20 mouse cellular contexts compared by ENCODE assay signal in the genomic region with DNA sequence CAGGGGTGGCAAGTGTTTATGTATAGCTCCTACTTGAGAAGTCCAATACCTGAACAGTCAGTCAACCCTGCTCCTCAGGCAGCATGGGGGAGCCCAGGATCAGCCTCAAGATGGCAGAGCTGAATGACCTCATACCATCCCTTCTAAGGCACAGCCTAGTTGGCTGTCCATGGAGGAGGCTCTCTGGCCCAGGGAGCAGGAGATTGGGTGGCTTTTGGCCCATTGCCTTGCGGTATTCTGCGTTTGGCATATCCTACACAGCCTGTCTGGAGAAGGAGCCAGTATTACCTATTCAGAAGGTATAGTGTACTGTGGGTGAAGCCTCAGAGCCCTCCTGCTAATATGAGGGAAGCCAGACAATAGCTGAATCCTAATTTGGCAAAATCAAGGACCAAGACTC. TPM values are rescaled to one million over a fixed set of nuclear protein-coding genes. Genes with fewer than 3 reads are reported as not detected.
DNase-seq lines count a peak whose midpoint lies in the region; ATAC-seq and TF ChIP-seq lines count a peak whose summit lies in the region.
"Had no signal": no experiment of that assay in that cellular context is flagged by ENCODE, and none has a peak within 500 bp of the region (broad histone marks: within the 10 kb centered on the region; RNA-seq: fewer than 3 reads in every experiment).

No protein-coding gene starts in this region.

- H3K9ac ChIP-seq in lung, postnatal 0 days (replicated peaks; ENCODE audit: low read depth) = no peak overlapping the region
- H3K9ac ChIP-seq in liver, embryonic 16.5 days (ENCODE audit: low read depth, low read length) = no peak overlapping the region
- H3K9ac ChIP-seq: forebrain, embryonic 13.5 days; forebrain, postnatal 0 days; hindbrain, embryonic 13.5 days had no signal

- no peaks in the 10 kb centered on the region for H3K9me3 ChIP-seq in lung, postnatal 0 days (ENCODE audit: low read length)
- no peaks in the 10 kb centered on the region for H3K9me3 ChIP-seq in liver, embryonic 16.5 days (replicated peaks; ENCODE audit: control insufficient read depth, low read length)
- H3K9me3 ChIP-seq: embryonic facial prominence, embryonic 10.5 days; forebrain, embryonic 13.5 days; heart, embryonic 10.5 days; hindbrain, embryonic 13.5 days had no signal

- H3K4me2 ChIP-seq in lung, postnatal 0 days (replicated peaks; ENCODE audit: low read depth, low read length) = no peak overlapping the region
- no peak overlapping the region for H3K4me2 ChIP-seq in liver, embryonic 16.5 days (ENCODE audit: low read depth, low read length)
- H3K4me2 ChIP-seq: forebrain, embryonic 13.5 days; hindbrain, embryonic 13.5 days had no signal

- no peak overlapping the region for H3K27ac ChIP-seq in lung, postnatal 0 days (ENCODE audit: low read length)
- H3K27ac ChIP-seq in liver, embryonic 16.5 days (ENCODE audit: low read length) = peak overlapping the region; percentile 98
- H3K27ac ChIP-seq: embryonic facial prominence, embryonic 10.5 days; forebrain, embryonic 13.5 days; hindbrain, postnatal 0 days had no signal

- no peak for TF ChIP-seq CTCF in lung, postnatal 0 days (IDR thresholded peaks at IDR 0.05)

- H3K27me3 ChIP-seq in lung, postnatal 0 days (replicated peaks; ENCODE audit: insufficient read depth, low read length) = no peaks in the 10 kb centered on the region
- H3K27me3 ChIP-seq in liver, embryonic 16.5 days (ENCODE audit: control insufficient read depth, insufficient read depth, low read depth, low read length) = no peaks in the 10 kb centered on the region
- H3K27me3 ChIP-seq: CH12.LX; forebrain, embryonic 13.5 days; hindbrain, embryonic 13.5 days; Patski had no signal

- peak; percentile 67 for ATAC-seq in lung, postnatal 0 days
- ATAC-seq in liver, embryonic 16.5 days (ENCODE audit: low read depth) = no peak
- ATAC-seq: activated CD4-positive, CD25-positive, alpha-beta regulatory T cell, adult 4 months; forebrain, embryonic 13.5 days; forebrain, postnatal 0 days; hindbrain, postnatal 0 days; Patski had no signal

- peaks cover 30% of the 10 kb centered on the region; the same call in 1 of the 2 replicates for H3K36me3 ChIP-seq in lung, postnatal 0 days (ENCODE audit: insufficient read depth, low read length)
- peaks cover 27% of the 10 kb centered on the region for H3K36me3 ChIP-seq in liver, embryonic 16.5 days (ENCODE audit: control insufficient read depth, insufficient read depth)

- DNase-seq in cerebellum, adult 9-10 months = peak; percentile 45
- DNase-seq in cerebellum, postnatal 14 days = no peak
- DNase-seq in lung, postnatal 0 days (ENCODE audit: low spot score) = no peak
- DNase-seq in lung, postnatal 36 days = no peak
- no peak for DNase-seq in right cerebral cortex, adult 18-20 months
- DNase-seq in spleen, adult 18-20 months = no peak
- DNase-seq: adrenal gland, postnatal 14 days; cerebellum, adult 8-10 months; forebrain, postnatal 0 days; heart, adult 18-20 months; heart, postnatal 10 days had no signal

- H3K4me3 ChIP-seq in lung, postnatal 0 days (ENCODE audit: low read depth, low read length) = no peak overlapping the region
- no peak overlapping the region for H3K4me3 ChIP-seq in liver, embryonic 16.5 days (ENCODE audit: low read depth, low read length)
- H3K4me3 ChIP-seq: embryonic facial prominence, embryonic 10.5 days; forebrain, embryonic 13.5 days; heart, embryonic 10.5 days; hindbrain, embryonic 13.5 days had no signal

- no peaks in the 10 kb centered on the region for H3K4me1 ChIP-seq in lung, postnatal 0 days (ENCODE audit: insufficient read depth, low read depth, low read length)
- peaks cover 44% of the 10 kb centered on the region for H3K4me1 ChIP-seq in liver, embryonic 16.5 days (ENCODE audit: control insufficient read depth, low read depth, low read length)
- H3K4me1 ChIP-seq: embryonic facial prominence, embryonic 10.5 days; forebrain, embryonic 13.5 days had no signal

- WGBS in lung, postnatal 0 days = 90% methylated on average over 2 of the region's 2 CpGs
- 91% methylated on average over 2 of the region's 2 CpGs for WGBS in liver, embryonic 16.5 days (ENCODE audit: insufficient replicate concordance)

- no peak for TF ChIP-seq EP300 in lung, postnatal 0 days (IDR thresholded peaks at IDR 0.05)

RNA-seq across cellular contexts. Expression of a gene that starts 51.7 kb away (rescaled TPM):
- 9.3 and 9.4 TPM in 2 replicates for polyA plus RNA-seq in lung, postnatal 0 days (2015; fragmentation: Nextera tagmentation; extraction: Ambion mirVana)
- 1.8 and 2.3 TPM in 2 replicates for polyA plus RNA-seq in liver, embryonic 16.5 days (2015; fragmentation: Nextera tagmentation; extraction: Ambion mirVana)
